Mouse (Mus musculus) hindbrain, embryonic 11.5 days (tissue): ENCODE measurements around the gene Krtap4-1. TPM values are rescaled to one million over a fixed set of nuclear protein-coding genes. Genes with fewer than 3 reads are reported as not detected.
"Not testable (repeated sequence)": the region's sequence is repeated elsewhere in the genome, so short reads cannot be mapped to it uniquely, and the experiment has no call there.

ENCODE experiments used
- ATAC-seq: fragments of 200-750 bp; cut with Nextera tagmentation; 2 replicates; pipeline ENCODE4 v1.8.0; 2017; ENCODE audit warnings: mild to moderate bottlenecking, moderate TSS enrichment, moderate library complexity; ENCODE audit not compliant: low FRiP score
- DNase-seq: peaks from one replicate; pipeline ENCODE4 v3.0.0-alpha.2; 2015; ENCODE audit warnings: low spot score
- H3K27ac ChIP-seq: fragments of 300-500 bp; sonication (generic); 2 replicates; pipeline ENCODE4 v1.5.1; 2014; ENCODE audit warnings: mild to moderate bottlenecking, low read depth, low read length
- H3K27me3 ChIP-seq: fragments of 300-500 bp; sonication (generic); 2 replicates; pipeline ENCODE4 v1.6.1; 2014; ENCODE audit warnings: mild to moderate bottlenecking, low read length, moderate library complexity, mixed read lengths; ENCODE audit not compliant: control insufficient read depth, insufficient read depth
- H3K36me3 ChIP-seq: fragments of 300-500 bp; sonication (generic); 2 replicates; pipeline ENCODE4 v1.6.1; 2014; ENCODE audit warnings: mild to moderate bottlenecking, low read length, moderate library complexity, mixed read lengths; ENCODE audit not compliant: control insufficient read depth, insufficient read depth
- H3K4me1 ChIP-seq: fragments of 300-500 bp; sonication (generic); replicated peaks from 2 replicates; pipeline ENCODE4 v1.6.1; 2014; ENCODE audit warnings: low read length, mixed read lengths; ENCODE audit not compliant: control insufficient read depth, insufficient read depth
- H3K4me2 ChIP-seq: fragments of 300-500 bp; sonication (generic); replicated peaks from 2 replicates; pipeline ENCODE4 v1.6.1; 2014; ENCODE audit warnings: mild to moderate bottlenecking, low read depth, low read length
- H3K4me3 ChIP-seq: fragments of 300-500 bp; sonication (generic); 2 replicates; pipeline ENCODE4 v1.5.1; 2014; ENCODE audit warnings: low read depth, low read length
- H3K9ac ChIP-seq: fragments of 300-500 bp; sonication (generic); 2 replicates; pipeline ENCODE4 v1.6.1; 2014; ENCODE audit warnings: low read depth, low read length
- H3K9me3 ChIP-seq: fragments of 300-500 bp; sonication (generic); 2 replicates; pipeline ENCODE4 v1.6.1; 2016; ENCODE audit warnings: low read length; ENCODE audit not compliant: control insufficient read depth
- WGBS: fragments of 180-500 bp; shearing (Covaris S2); extraction: QIAGEN DNeasy Blood & Tissue Kit; methylation state at CpG from one replicate; pipeline ENCODE4 v1.1.7; 2014; 5-methylcytosine and 5-hydroxymethylcytosine counted together
- polyA plus RNA-seq: library from polyadenylated mRNA; unstranded; fragments of >200 nt; fragmentation: Nextera tagmentation; extraction: Ambion mirVana; gene quantifications from 2 replicates; pipeline ENCODE4 v1.2.1, GENCODE M21; 2014

Krtap4-1 gene
- polyA plus RNA-seq = not detected in 2 replicates

- ATAC-seq = no peak
- Histone ChIP-seq H3K27me3 (no peaks in the 10 kb centered on the region), H3K9me3 (no peaks in the 10 kb centered on the region), H3K9ac (no peak within 1 kb of the TSS), H3K4me3 (no peak within 1 kb of the TSS), H3K27ac (no peak within 1 kb of the TSS), H3K36me3 (no peaks in the 10 kb centered on the region), H3K4me1 (no peaks in the 10 kb centered on the region), H3K4me2 (no peak within 1 kb of the TSS)
- WGBS = 85% methylated on average over 4 of the region's 4 CpGs
- no peak for DNase-seq
Observed at GRCm38 (mm10) chr11:99628138-99628537, at the start of gene Krtap4-1. TSS of gene Krtap4-1 (minus strand) at chr11:99628238.

GRCm38 (mm10) chr11:99665860-99666259 lies 37.8 kb upstream of the Krtap4-1 start, which contains the start of gene Krtap4-6:
TSS of gene Krtap4-6 (minus strand) at chr11:99665960.
- Histone ChIP-seq H3K36me3 (no peaks in the 10 kb centered on the region), H3K4me3 (no peak within 1 kb of the TSS), H3K27me3 (no peaks in the 10 kb centered on the region), H3K27ac (no peak within 1 kb of the TSS), H3K9me3 (no peaks in the 10 kb centered on the region), H3K9ac (no peak within 1 kb of the TSS), H3K4me1 (no peaks in the 10 kb centered on the region), H3K4me2 (no peak within 1 kb of the TSS)
- ATAC-seq (no peak), DNase-seq (no peak)

GRCm38 (mm10) chr11:99662802-99663201 lies 34.8 kb upstream of the Krtap4-1 start:
- no peak overlapping the region for H3K27ac ChIP-seq
- no peaks in the 10 kb centered on the region for H3K9me3 ChIP-seq
- no peak for ATAC-seq
- WGBS = 90% methylated on average over 10 of the region's 10 CpGs
- no peaks in the 10 kb centered on the region for H3K4me1 ChIP-seq
- H3K4me3 ChIP-seq = no peak overlapping the region
- H3K9ac ChIP-seq = no peak overlapping the region
- no peaks in the 10 kb centered on the region for H3K27me3 ChIP-seq
- DNase-seq = no peak
- H3K36me3 ChIP-seq = no peaks in the 10 kb centered on the region
- H3K4me2 ChIP-seq = no peak overlapping the region

- Histone ChIP-seq H3K27me3 (no peaks in the 10 kb centered on the region), H3K9ac (no peak overlapping the region), H3K4me3 (no peak overlapping the region), H3K36me3 (no peaks in the 10 kb centered on the region), H3K4me1 (no peaks in the 10 kb centered on the region), H3K4me2 (no peak overlapping the region), H3K27ac (no peak overlapping the region), H3K9me3 (no peaks in the 10 kb centered on the region)
- no peak for DNase-seq
- 88% methylated on average over 4 of the region's 4 CpGs for WGBS
- ATAC-seq = no peak
Observed at GRCm38 (mm10) chr11:99659256-99659655, 31.2 kb upstream of the Krtap4-1 start.

GRCm38 (mm10) chr11:99658467-99659010 lies 30.5 kb upstream of the Krtap4-1 start, which contains the start of gene Gm11563:
TSS of gene Gm11563 (minus strand) at chr11:99658960.
- not testable (repeated sequence) for H3K4me1 ChIP-seq, H3K9ac ChIP-seq, H3K9me3 ChIP-seq, DNase-seq, H3K27me3 ChIP-seq, H3K4me3 ChIP-seq, ATAC-seq, H3K27ac ChIP-seq, H3K4me2 ChIP-seq, H3K36me3 ChIP-seq
- 61% methylated on average over 10 of the region's 10 CpGs for WGBS

- Histone ChIP-seq H3K9ac (no peak overlapping the region), H3K27ac (no peak overlapping the region), H3K4me3 (no peak overlapping the region), H3K9me3 (no peaks in the 10 kb centered on the region), H3K36me3 (no peaks in the 10 kb centered on the region), H3K4me1 (no peaks in the 10 kb centered on the region), H3K27me3 (no peaks in the 10 kb centered on the region), H3K4me2 (no peak overlapping the region)
- 42% methylated on average over 5 of the region's 5 CpGs for WGBS
- ATAC-seq (no peak), DNase-seq (no peak)
Observed at GRCm38 (mm10) chr11:99657051-99657450, 29.0 kb upstream of the Krtap4-1 start.

- no peak within 1 kb of the TSS for H3K4me3 ChIP-seq
- no peaks in the 10 kb centered on the region for H3K27me3 ChIP-seq
- DNase-seq = no peak
- no peak within 1 kb of the TSS for H3K27ac ChIP-seq
- 86% methylated on average over 2 of the region's 2 CpGs for WGBS
- no peak within 1 kb of the TSS for H3K9ac ChIP-seq
- H3K36me3 ChIP-seq = no peaks in the 10 kb centered on the region
- H3K4me2 ChIP-seq = no peak within 1 kb of the TSS
- no peaks in the 10 kb centered on the region for H3K4me1 ChIP-seq
- H3K9me3 ChIP-seq = no peaks in the 10 kb centered on the region
- no peak for ATAC-seq
Observed at GRCm38 (mm10) chr11:99650136-99650535, 22.1 kb upstream of the Krtap4-1 start, which contains the start of gene Gm11555. TSS of gene Gm11555 (minus strand) at chr11:99650236.

- WGBS = 88% methylated on average over 15 of the region's 15 CpGs
- no peak for DNase-seq
- no peak for ATAC-seq
- H3K27me3 ChIP-seq = no peaks in the 10 kb centered on the region
- H3K9me3 ChIP-seq = no peaks in the 10 kb centered on the region
- H3K36me3 ChIP-seq = no peaks in the 10 kb centered on the region
- no peak overlapping the region for H3K9ac ChIP-seq
- no peak overlapping the region for H3K4me3 ChIP-seq
- H3K27ac ChIP-seq = no peak overlapping the region
- no peaks in the 10 kb centered on the region for H3K4me1 ChIP-seq
- H3K4me2 ChIP-seq = no peak overlapping the region
Observed at GRCm38 (mm10) chr11:99646444-99646843, 18.4 kb upstream of the Krtap4-1 start.

GRCm38 (mm10) chr11:99644351-99644750 lies 16.3 kb upstream of the Krtap4-1 start:
- H3K27me3 ChIP-seq = no peaks in the 10 kb centered on the region
- DNase-seq = no peak
- WGBS = 81% methylated on average over 3 of the region's 3 CpGs
- H3K4me1 ChIP-seq = no peaks in the 10 kb centered on the region
- no peak for ATAC-seq
- no peak overlapping the region for H3K4me2 ChIP-seq
- no peaks in the 10 kb centered on the region for H3K36me3 ChIP-seq
- H3K9ac ChIP-seq = no peak overlapping the region
- H3K4me3 ChIP-seq = no peak overlapping the region
- H3K9me3 ChIP-seq = no peaks in the 10 kb centered on the region
- H3K27ac ChIP-seq = no peak overlapping the region
